Mouse (Mus musculus) heart, adult 8-10 months (tissue): ENCODE measurements around the gene Uri1. TPM values are rescaled to one million over a fixed set of nuclear protein-coding genes. Genes with fewer than 3 reads are reported as not detected.

Experiments used
- DNase-seq: peaks from one replicate; pipeline ENCODE4 v3.0.0; 2022; ENCODE audit warnings: low spot score
- total RNA-seq, 4 experiments: library from RNA; stranded (reverse); gene quantifications; 2 replicates each; pipeline ENCODE4 v1.2.4; 2022

Gene Uri1
- total RNA-seq, 4 experiments from 2014 or later, result 14.2 to 25.3 (median 16.6) TPM

DNA sequence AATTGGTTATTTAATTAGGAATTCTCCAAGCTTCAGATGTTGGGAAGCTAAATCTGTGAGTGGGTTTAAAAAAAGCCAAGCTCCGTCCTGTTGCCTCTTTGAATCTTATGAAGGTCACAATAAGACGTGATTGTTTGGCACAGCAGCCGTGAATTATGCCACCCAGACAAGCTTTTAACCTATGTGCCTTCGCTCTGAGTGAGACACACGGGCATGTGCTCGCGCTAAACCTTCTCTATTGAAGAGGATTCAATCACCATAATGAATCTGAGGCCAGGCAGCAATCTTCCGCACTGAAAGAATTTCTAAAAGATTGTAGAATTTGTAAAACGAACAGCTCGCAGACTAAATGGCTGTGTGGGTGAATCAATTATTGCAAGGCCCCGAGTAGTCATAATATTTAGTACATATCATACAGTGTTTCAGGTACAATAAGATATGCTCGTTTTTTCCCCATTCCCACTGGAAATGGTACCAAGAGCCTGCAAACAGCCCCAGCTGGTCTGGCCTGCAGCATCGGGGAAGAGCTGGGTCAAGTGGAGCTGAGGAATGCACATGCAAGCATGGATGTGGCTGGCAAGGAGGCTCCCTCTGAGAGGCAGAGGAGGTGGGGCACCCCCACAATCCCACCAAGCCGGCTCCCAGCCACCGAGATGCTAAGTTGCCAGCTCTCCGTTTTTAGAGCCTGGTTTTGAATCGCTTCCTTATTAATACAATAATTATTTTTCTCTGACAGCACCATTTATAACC, 101.5 kb downstream of the Uri1 start:
- no peak for DNase-seq

GRCm38 (mm10) chr7:37918926-37919325, 104.4 kb downstream of the Uri1 start:
- no peak for DNase-seq

DNA sequence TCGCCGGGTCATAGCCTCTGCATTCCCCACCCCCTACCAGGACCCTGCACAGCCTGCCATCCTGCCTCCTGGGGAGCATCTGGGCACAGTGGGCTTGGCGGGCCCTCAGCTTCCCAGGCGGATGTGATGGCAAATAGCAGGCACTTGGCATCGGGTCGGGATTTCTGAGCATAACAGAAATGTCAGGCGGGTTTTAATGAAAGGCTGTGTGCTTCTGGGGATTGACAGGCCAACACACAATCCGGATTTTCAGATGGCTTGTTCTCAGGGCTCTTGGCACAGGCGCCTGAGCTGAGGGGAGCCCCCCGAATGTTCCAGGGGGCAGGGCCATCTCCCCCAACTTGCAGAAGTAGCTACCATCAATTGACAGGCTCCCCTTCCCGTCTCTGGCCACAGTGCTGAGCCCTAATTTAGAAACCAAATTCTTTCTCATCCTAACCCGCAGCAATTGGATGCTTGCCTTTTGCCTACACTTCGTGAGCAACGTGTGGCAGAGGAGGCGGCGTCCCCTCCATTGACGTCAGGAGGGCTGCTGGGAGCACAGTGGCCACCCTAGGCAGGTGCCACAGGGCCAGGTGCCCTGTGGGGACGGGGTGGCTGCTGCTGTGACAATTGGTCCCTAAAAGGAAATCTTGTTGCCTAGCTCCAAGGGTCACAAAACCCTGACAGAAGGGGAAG, 106.5 kb downstream of the Uri1 start:
- DNase-seq, result no peak

DNA sequence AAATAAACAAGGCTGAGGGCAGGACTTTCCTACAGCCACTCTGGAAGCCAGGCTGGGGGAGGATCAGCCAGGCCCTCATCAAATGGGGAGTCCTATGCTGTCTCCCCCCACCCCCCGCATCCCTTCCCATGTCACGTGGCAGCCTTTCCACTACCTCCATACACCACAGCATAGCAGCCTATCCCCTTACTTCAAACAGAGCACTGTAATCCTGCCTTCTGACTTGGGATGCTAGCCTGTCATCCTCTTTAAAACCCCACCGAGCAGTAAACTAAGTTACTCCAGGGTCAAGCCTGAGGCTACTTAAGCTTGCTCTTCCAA, 111.6 kb downstream of the Uri1 start:
- DNase-seq, result no peak

GRCm38 (mm10) chr7:37911114-37911801, 112.1 kb downstream of the Uri1 start:
- DNase-seq, result no peak

- DNase-seq, result no peak
Measured at GRCm38 (mm10) chr7:37910161-37910560, 113.2 kb downstream of the Uri1 start.

Other genes starting within 250 kb of the Uri1 start
- 10 to 100 TPM in 1 of 4 experiments, 1 to 10 TPM in 3; 6.2 to 10.6 (median 8.5) TPM for gene Zfp536, start 249.9 kb downstream of the Uri1 start, total RNA-seq
- gene Ccne1, start 84.0 kb upstream of the Uri1 start, total RNA-seq, result 1 to 10 TPM in 3 of 4 experiments, under 1 TPM in 1; 0.95 to 2.2 (median 1.7) TPM
- 10 to 100 TPM; 32.1 to 42.1 (median 37.4) TPM for gene 1600014C10Rik, start 159.7 kb upstream of the Uri1 start, total RNA-seq
- gene Plekhf1, start 204.5 kb upstream of the Uri1 start, total RNA-seq, result 10 to 100 TPM in 2 of 4 experiments, 1 to 10 TPM in 2; 7.8 to 11.1 (median 9.0) TPM
- 10 to 100 TPM in 3 of 4 experiments, 1 to 10 TPM in 1; 8.2 to 12.2 (median 10.2) TPM for gene Pop4, start 247.9 kb upstream of the Uri1 start, total RNA-seq